Mouse (Mus musculus) embryo, embryonic 11.5 days (tissue): ENCODE results near the gene Ccdc152.
A peak's percentile ranks its signal among the peaks of the same experiment; 100 is the strongest.
"Not testable (repeated sequence)": the region's sequence is repeated elsewhere in the genome, so short reads cannot be mapped to it uniquely, and the experiment has no call there.

ENCODE experiments used
- DNase-seq: peaks from one replicate; pipeline ENCODE4 v3.0.0-alpha.2; 2012; ENCODE audit warnings: low read depth, low spot score

Ccdc152 gene

DNA sequence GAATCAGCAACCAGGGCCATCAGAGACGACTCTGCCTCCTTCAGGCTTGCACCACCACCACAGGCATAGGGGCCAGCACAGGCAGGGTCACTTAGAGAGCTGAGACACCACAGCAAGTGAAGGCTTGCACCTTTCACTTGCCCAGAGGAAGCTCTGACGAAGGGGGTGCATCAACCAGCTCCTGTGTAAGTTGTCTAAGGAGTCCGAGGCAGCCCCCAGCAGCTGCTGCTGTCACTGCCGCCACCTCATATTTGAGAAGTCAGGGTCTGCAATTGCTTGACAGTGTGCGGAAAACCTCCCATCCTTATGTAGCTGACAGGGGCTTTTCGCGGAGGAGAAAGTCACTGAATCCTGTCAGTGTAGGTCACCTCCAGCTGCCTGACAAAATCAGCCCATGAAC, 24.1 kb downstream of the Ccdc152 start:
- no peak for DNase-seq

DNA sequence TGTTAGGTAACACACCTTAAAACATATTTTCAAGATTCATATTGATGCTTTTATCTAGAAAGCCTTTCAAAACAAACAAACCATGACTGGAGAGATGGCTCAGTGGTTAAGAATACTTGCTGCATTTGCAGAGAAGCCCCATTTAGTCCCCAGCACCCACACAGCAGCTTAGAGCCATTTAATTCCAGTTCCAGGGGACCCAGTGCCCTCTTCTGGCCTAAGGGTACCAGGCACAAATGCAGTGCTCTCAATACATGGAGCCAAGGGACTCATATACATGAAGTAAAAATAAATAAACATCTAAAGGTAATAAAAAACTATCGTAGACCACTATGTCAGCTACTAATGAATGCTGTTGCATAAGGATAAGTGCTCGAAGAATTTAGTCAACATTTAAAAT, 25.9 kb downstream of the Ccdc152 start:
- DNase-seq, result no peak

DNA sequence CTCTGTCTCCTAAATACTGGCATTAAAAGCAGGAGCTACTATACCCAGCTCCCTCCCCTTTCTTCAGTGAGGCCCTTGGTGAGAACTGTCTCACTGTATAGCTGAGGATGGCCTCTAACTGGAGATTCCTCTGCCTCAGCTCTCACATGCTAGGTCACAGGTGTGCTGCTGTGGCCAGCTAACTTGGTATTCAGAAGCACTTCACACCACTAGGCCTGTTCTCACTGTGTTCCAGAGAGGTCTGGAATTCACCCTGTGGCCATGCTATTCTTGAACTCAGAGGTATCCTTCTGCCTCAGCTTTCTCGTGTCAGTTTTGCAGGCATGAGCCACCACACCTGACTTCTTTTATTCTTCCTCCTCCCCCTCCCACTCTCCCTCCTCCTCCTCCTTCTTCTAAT, 30.1 kb downstream of the Ccdc152 start:
- DNase-seq, result no peak

DNA sequence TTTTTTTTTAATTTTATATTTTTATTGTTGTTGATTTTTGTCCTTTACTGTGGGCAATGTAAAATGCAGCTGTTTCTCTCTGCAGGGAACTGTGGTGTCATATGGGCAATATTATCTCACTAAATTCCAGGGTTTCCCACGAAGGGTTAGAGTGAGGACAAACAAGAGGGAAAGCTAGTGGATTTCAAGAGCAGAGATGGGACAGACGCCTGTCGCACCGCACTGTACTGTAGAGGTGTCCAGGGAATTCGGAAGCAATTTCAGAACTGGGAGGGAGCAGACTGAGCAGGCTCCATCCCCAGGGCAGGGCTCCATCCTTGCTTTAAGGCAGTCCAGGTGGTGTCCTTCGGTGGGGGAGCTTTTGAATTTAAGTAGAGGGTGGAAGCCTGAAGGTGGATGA, 32.1 kb downstream of the Ccdc152 start:
- DNase-seq, result no peak

DNA sequence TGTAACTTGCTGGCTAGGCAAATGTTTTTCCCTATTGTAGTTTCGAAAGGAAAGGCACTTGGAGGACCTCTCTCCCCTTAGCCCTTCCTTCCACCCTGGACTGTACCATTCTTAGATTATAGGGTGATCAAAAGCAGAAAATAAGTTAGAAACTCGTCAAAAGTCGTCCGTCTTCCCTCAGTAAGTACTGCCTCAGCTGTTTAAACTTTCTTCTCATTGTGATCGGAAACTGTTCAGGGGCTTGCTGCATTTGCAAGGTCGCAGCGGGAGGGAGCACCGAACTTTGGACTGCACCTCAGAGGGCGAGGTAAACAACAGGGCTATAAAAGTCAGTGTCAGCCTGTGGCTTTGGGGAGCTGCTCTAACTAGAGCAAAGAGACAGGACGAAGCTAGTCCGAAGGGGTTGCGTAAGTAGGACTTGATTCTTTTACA, 32.7 kb downstream of the Ccdc152 start:
- peak; percentile 37 for DNase-seq

DNA sequence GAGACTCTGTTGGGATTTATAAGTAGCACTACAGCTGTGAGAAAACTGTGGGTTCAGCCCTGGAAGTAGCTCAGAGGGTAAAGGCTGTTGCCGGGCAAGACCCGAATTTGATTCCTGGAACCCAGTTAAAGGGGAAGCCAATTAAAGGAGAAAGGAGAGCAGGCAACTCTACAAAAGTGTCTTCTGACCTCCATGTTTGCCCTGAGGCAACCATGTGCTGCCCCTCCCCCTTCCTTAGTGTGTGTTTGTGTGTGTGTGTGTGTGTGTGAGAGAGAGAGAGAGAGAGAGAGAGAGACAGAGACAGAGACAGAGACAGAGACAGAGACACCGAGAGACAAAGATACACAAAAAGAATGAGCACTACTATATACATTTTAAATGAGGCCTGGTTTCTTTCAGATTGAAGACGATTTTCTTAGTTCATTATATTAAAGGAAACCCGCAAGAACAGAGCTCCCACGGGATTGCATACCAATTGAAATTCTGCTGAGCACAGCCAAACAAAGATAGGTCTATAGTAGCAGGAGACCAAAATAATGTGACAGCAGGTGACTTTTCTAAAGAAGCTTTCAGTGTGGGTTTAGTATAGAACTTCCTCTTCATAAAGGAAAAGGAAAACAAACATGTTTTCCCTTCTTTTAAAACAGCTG, 33.2 kb downstream of the Ccdc152 start:
- DNase-seq, result peak; percentile 2

DNA sequence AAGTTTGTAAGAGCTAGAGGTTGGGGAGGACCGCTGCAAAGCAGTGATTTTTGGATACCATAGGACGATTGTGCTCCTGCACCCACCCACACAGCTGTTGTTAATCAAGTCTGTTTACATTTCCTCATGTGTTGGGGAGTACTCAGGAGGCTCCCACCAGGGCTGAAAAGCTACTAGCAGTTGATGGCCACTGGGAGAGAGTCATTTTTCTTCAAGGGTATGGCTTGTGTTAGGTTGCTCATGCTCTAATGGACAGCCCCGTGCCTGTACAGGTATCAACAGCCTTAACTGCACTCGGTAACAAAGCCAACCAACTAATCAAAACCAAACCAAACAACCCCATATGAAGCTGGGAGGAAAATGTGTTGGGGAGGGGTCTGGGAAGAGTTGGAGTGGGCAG, 33.8 kb downstream of the Ccdc152 start:
- peak; percentile 4 for DNase-seq

DNA sequence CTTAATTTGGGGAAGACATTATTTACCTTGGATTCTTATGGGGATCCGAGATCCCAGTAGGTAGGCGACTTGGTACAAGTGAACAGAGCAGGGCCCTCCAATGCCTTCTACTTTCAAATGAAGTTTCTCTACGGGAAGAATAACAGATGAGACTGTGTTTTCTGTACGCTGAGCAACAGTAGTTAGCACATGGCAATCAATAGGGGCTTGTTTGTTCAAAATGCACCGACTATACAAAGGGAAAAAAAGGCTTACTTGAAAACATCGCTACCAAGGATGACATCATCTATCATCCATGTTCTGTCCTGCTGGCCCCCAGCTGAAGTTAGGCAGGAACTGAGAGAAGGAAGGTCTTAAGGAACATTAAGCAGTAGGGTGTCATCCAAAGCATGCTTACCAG, 35.1 kb downstream of the Ccdc152 start, which contains the start of gene Selenop:
Selenop (plus strand) TSS at position 301 of the 400 bp plus-strand sequence.
- no peak for DNase-seq

DNA sequence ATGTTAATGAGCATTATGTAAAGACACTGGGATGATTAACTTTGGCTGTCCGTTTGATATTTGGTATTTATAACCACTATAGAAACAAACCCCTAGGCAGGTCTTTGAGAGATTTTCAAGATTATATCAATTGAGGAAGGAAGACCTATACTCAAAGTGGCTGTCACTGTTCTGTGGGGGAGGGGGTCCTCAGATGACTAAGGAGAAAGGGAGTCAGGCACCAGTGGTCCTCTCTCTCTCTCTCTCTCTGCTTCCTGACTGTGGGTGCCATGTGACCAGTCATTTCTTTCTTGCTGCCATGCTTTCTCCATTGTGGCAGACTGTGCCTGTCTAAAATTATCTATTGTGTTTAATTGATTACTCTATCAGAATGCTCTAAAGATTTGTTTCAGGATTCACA, 38.5 kb downstream of the Ccdc152 start:
- DNase-seq, result no peak

DNA sequence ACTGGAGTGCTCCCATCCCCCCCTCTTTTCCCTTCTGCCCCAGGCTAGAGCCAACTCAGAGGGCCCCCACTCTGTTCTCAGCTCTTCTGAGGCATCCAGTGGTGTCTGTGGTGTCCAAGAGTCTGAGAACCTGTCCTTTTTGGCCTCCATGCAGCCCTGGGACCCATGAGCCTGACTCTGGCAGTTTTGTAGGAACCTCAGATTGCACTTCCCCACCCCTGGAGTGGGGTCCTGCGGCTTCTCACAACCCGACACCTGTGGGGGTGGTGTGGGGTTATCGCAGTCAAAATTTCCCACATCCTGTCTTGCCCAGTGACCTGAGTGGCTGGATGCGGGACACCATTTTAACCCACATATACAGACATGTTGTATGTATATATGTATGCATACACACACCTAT, 39.0 kb downstream of the Ccdc152 start:
- no peak for DNase-seq

DNA sequence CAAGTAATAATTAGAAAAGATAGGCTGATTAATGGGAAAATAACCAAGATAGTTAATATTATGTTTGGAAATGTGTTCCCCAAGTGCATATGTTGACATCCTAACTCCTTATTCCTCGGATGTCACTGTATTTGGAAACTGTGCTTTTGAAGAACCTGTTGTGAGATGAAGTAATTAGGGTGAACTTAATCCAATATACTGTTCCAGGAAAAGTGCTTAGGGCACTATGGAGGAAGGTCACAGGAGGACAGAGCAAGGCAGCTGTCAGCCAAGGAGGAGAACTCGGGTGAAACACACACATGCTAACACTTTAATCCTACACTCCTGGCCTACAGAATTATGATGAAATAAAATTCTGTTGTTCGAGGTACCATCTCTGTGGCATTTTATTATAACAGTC, 40.4 kb downstream of the Ccdc152 start:
- no peak for DNase-seq

DNA sequence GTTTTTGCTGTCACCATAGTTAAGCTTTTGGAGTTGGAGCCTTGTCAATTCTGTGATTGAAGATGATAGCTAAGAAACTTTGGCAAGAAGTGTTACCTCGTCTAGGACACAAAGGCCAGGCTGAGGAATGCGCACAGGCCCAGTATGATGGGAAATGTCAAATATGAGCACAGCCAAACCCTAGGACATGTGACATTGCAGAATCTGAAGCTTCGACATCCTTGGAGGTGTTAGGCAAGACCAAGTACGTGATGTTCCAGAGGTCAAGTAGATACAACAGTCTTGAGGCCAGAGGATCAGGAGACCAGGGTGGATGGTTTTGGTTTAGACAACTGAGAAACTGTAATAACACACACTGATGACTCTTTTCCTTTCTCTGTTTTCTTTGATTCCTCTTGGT, 43.0 kb downstream of the Ccdc152 start:
- DNase-seq, result no peak

DNA sequence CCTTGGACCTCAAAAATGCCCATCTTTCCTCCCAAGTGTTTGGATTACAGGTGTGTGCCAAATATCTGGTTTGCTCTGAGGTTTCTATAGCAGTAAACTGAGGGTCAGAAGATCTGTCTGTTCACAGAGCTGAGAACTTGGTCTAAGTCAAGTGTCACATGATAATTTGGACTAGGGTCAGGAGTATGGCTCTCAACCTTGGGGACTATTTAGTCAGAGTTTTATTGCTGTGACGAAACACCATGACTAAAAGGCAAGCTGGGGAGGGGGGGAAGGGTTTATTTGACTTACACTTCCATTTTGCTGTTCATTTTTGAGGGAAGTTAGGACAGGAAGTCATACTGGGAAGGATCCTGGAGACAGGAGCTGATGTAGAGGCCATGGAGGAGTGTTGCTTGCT, 44.3 kb downstream of the Ccdc152 start:
- no peak for DNase-seq

DNA sequence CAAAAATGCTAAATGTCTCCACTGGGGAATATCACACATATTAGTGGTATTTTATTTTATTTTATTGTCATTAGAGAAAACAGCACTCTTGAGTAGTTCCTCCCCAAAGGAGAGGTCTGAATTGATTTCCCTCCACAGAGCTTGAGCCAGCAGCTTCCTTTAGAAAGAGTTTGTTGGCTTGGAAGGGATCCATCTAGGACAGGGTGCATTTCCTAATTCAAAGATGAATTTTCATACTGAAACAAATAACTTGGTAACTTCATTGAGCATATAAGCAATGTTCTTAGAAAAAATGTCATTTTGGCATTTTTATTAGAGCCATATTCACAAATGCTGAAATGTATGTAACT, 51.6 kb downstream of the Ccdc152 start:
- no peak for DNase-seq

DNA sequence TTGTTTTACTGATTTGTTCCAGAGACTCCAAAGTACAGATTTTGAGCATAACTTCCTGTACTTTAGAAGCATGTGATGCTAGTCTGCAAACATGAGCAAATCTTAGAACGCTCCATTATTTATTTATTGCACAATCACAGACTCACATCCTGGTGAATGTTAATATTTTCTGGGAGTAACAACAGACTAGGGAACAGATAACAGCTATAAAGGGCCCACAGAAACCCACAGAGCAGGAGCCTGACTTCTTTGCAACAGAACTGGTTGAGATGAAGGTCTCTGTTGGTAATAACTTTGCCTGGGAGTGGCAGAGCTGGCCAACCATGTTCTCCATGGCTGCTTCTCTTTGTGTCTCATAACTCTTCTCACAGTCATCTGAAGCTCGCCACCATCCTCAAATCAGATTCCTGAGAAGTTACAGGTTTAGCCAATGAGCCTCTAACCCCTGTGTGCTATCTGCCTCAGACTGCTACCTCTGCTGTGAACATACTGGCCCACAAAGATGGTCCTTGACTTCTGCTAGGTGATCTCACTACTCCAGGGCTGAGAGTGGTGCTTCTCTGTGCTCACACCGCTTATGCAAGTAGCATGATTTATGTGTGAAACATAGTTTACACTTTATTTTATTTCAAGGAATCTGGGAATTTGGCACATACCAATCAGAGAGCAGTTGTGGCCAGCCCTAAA, 52.2 kb downstream of the Ccdc152 start:
- DNase-seq, result no peak

DNA sequence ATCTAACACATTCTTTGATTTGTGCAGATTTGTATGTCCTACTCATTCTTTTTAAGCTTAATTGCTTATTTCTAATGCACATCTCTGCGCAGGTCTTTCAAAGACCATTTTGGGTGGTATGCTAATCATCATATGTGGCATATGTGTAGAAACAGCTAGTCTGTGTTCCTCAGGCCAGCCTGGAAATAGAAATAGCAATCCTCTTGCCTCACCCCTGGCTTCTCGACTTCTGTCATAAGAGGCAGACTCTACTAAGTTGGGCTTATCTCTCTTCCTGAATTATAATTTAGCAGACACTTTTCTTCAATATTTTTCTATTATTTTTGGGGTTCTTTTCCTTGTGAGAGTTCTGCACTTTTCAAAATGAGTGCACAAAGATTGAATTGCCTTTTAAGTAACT, 52.7 kb downstream of the Ccdc152 start:
- DNase-seq, result no peak

DNA sequence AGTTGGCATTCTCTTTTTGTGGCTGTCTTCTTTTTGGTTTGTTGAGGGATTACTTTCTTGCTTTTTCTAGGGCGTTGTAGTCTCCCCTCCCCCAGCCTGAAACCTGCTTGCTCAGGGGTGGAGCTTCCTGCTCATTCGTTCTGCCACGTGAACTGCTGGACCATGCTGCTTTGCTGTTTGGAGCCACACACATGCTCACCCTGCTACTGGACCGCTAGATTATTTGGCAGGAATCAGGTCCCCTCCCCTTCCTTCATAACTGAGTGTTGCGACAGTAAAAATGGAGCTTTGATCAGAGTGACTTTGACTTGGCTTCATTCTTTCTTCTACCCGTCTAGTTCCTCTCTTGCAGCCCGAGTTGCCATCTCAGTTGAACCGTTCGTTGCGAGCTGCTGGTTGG, 58.3 kb downstream of the Ccdc152 start:
- not testable (repeated sequence) for DNase-seq

DNA sequence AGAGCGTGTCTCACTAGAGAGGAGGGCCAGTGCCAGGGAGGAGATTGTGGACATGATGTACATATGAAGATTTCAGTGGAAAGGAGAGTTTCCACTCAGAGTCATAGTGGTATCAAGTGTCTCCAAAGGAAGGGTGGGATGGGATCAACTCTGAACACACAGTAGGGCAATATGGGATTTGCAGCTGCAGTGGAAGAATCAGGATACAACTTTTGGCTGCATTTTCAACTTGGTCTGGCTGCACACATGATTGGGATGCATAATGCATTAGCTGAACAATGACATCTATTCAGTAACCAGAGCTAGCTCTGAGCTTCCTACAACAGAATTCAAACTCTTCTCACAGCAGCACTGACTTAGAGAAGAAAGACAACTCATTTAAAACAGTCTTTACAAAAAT, 65.4 kb downstream of the Ccdc152 start:
- no peak for DNase-seq

DNA sequence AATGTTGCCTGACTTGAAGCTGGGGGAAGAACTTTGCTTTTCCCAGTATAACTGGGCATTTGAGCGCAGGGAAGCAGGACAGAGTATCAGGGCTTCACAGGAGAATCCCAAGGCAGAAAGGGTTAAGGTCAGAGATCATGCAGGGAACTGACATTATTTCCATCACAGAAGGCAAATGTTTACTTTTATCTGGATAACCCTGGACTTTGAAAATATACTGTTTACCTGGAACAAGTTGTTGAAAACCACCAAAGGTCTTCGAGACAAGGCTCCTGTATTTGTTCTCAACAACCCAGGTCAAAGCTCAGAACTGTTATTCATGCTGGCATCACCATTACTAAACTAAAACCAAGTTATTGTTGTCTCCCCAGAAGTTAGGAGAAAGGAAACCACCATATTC, 67.0 kb downstream of the Ccdc152 start:
- no peak for DNase-seq

DNA sequence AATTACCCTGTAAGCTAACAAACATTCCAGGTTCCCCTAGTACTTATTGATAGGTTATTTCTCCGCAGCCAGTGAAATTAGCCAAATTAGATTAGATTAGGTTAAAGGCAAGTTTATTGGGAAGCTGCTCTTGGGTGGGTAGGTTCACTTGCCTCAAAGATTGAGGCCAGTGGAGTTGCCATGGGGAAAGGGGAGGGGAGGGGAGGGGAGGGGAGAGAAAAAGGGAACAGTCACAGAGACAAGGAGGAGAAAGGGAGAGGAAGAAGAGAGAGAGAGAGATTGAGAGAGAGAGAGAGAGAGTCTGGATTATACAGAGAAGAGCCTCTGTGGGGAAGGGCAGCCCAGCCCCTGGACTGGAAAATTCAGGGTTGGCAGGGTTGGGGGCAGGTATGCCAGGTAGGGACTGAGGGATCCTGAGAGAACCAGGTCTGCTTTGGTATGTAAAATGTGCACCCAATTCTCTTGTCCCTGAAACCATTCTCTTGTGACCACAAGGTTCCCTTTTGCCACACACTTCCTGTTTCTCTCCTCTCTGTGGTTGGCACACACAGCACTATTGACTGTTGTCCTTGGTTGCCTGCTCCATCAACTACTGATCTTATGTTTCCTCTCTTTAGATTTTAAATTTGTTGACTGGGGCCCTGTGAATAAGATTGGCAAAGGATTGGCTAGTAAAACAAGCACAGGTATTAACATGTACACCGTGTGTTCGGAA, 69.3 kb downstream of the Ccdc152 start:
- DNase-seq, result no peak

DNA sequence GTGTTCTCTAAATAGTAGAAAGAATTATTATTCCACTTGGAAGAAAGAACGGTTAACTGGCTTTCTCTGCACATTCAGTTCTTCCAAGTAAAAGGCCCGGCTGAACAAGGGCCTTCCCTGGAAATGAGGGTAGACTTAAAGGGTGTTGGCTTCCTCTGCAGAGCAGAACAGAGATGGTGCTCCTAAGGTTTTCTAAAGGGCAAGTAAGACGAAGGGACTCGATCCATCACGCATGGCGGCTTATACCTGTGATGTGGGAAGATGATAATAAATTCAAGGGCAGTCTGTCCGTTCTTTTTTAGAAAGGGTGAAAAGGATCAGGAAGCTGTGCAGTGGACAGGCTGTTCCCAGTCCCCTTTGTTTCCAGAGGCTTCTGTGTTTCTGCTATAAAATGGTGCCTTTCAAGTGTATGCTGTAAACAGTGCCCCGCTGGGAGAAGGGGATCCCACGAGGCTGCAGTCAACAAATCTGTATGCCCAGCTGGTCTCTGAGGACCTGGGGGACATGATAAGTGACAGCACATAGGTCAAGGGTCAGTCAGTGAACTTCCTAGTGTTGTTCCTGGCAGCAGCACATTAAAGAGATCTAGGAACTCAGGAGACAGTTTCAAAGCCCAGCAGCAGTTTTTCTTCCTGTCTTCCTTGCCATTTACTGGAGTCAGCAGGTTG, 71.0 kb downstream of the Ccdc152 start:
- peak; percentile 29 for DNase-seq

DNA sequence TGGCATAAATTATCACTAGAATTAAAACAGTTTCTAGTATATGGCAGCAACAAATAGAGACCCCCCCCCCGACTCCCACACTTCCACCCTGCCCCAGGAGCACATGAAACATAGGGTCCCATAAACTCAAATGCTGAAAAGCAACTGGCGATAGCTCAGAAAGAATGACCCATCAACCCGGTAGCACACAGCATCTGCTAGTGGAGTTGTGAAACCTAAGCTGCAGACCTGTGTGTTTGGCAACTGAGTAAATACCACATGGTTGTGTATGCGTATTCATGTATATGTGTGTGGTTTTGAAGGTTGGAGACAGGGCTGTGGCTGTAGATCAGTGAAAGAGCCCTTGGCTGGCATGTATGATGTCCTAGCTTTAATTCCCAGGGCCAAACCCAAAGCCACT, 72.3 kb downstream of the Ccdc152 start:
- no peak for DNase-seq
